Mouse (Mus musculus): Measurements from ENCODE around the gene Runx2. TPM values are rescaled to one million over a fixed set of nuclear protein-coding genes. Genes with fewer than 3 reads are reported as not detected.

Runx2 gene
- polyA plus RNA-seq, 1 experiment from 2014 or later: 4.0 TPM

GRCm38 (mm10) chr17:44618175-44618574 is 196.4 kb downstream of the Runx2 start:
- WGBS: 27% methylated on average over 10 of the region's 10 CpGs
- Histone ChIP-seq H3K9ac (ENCODE audit: low read depth, low read length) (no peak overlapping the region), H3K4me2 (ENCODE audit: low read length) (peak overlapping the region; percentile 44), H3K4me3 (replicated peaks; ENCODE audit: low read depth, low read length) (no peak overlapping the region), H3K27ac (peak overlapping the region; percentile 60), H3K9me3 (replicated peaks; ENCODE audit: low read length) (no peaks in the 10 kb centered on the region), H3K4me1 (replicated peaks; ENCODE audit: insufficient read depth, low read length) (no peaks in the 10 kb centered on the region), H3K27me3 (ENCODE audit: insufficient read depth, low read length) (no peaks in the 10 kb centered on the region), H3K36me3 (ENCODE audit: insufficient read depth, low read length) (no peaks in the 10 kb centered on the region)
- no peak for TF ChIP-seq CTCF (IDR thresholded peaks at IDR 0.05; ENCODE audit: low read depth)
- no peak for ATAC-seq (replicated peaks; ENCODE audit: low FRiP score, low read depth)
- peak; percentile 79 for DNase-seq (ENCODE audit: low spot score)

GRCm38 (mm10) chr17:44617741-44618140 is 196.9 kb downstream of the Runx2 start:
- WGBS: 63% methylated on average over 2 of the region's 2 CpGs
- ATAC-seq (replicated peaks; ENCODE audit: low FRiP score, low read depth) (no peak), DNase-seq (ENCODE audit: low spot score) (no peak)
- H3K27me3 ChIP-seq (ENCODE audit: insufficient read depth, low read length): no peaks in the 10 kb centered on the region
- no peak overlapping the region for H3K4me3 ChIP-seq (replicated peaks; ENCODE audit: low read depth, low read length)
- peak overlapping the region; percentile 60 for H3K27ac ChIP-seq
- TF ChIP-seq CTCF (IDR thresholded peaks at IDR 0.05; ENCODE audit: low read depth): no peak
- no peaks in the 10 kb centered on the region for H3K36me3 ChIP-seq (ENCODE audit: insufficient read depth, low read length)
- no peaks in the 10 kb centered on the region for H3K4me1 ChIP-seq (replicated peaks; ENCODE audit: insufficient read depth, low read length)
- H3K9ac ChIP-seq (ENCODE audit: low read depth, low read length): no peak overlapping the region
- H3K4me2 ChIP-seq (ENCODE audit: low read length): no peak overlapping the region
- no peaks in the 10 kb centered on the region for H3K9me3 ChIP-seq (replicated peaks; ENCODE audit: low read length)

DNA sequence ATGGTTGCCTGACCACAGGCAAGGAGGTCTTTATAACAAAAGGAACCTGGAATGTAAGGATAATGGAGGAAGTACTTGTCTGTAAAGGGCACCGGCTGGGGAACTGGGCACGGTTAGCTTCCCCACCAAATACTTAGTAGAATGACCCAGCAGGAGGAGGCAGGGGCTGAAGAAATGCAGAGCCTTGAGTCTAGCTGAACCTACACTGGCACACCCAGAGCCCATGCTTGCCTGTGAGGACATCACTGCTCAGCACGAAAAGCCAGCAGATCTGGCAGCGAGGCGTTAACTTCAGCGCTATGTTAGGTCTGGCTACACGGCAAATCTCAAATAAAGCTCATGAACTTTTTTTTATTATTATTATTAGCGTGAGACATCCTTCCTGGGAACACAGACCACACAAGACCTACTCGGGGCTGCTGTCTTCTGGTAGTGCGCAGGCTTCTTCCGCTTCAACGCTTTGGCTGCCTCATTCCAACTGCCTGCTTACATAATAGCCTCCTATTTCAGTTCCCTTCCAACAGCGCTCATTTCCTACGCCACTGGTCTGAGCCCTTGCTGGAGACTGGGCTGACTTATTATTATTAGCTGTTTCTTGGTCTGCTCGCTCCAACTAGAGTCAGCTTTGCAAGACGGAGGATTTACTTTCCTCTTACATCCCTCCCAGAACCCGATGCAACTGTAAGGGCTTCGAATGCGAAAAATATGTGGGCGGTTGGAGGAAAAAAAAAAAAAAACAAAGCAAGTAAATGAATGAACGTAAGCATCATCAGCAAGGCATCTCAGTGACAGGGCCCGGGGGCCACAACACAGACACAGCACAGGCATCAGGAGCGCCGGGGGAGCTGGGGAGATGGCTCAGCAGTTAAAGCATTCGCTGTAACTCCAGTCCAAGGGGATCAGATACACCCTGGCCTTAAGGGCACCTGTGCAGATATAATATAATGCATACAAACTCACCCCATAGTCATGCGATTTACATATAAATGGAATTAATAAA is 200.6 kb downstream of the Runx2 start:
- H3K9ac ChIP-seq (ENCODE audit: low read depth, low read length): no peak overlapping the region
- H3K4me2 ChIP-seq (ENCODE audit: low read length): no peak overlapping the region
- H3K9me3 ChIP-seq (replicated peaks; ENCODE audit: low read length): no peaks in the 10 kb centered on the region
- peak; percentile 69 for DNase-seq (ENCODE audit: low spot score)
- TF ChIP-seq CTCF (IDR thresholded peaks at IDR 0.05; ENCODE audit: low read depth): no peak
- H3K27ac ChIP-seq: no peak overlapping the region
- H3K4me3 ChIP-seq (replicated peaks; ENCODE audit: low read depth, low read length): no peak overlapping the region
- H3K4me1 ChIP-seq (replicated peaks; ENCODE audit: insufficient read depth, low read length): no peaks in the 10 kb centered on the region
- H3K27me3 ChIP-seq (ENCODE audit: insufficient read depth, low read length): no peaks in the 10 kb centered on the region
- 52% methylated on average over 26 of the region's 26 CpGs for WGBS
- H3K36me3 ChIP-seq (ENCODE audit: insufficient read depth, low read length): no peaks in the 10 kb centered on the region
- ATAC-seq (replicated peaks; ENCODE audit: low FRiP score, low read depth): no peak

- Histone ChIP-seq H3K9me3 (replicated peaks; ENCODE audit: low read length) (no peaks in the 10 kb centered on the region), H3K9ac (ENCODE audit: low read depth, low read length) (no peak overlapping the region), H3K4me1 (replicated peaks; ENCODE audit: insufficient read depth, low read length) (no peaks in the 10 kb centered on the region), H3K4me2 (ENCODE audit: low read length) (no peak overlapping the region), H3K4me3 (replicated peaks; ENCODE audit: low read depth, low read length) (no peak overlapping the region), H3K27me3 (ENCODE audit: insufficient read depth, low read length) (no peaks in the 10 kb centered on the region), H3K36me3 (ENCODE audit: insufficient read depth, low read length) (no peaks in the 10 kb centered on the region), H3K27ac (no peak overlapping the region; the same call in 1 of the 2 replicates)
- 45% methylated on average over 8 of the region's 8 CpGs for WGBS
- DNase-seq (ENCODE audit: low spot score) (peak; percentile 43), ATAC-seq (replicated peaks; ENCODE audit: low FRiP score, low read depth) (no peak)
- no peak for TF ChIP-seq CTCF (IDR thresholded peaks at IDR 0.05; ENCODE audit: low read depth)
Measured at GRCm38 (mm10) chr17:44612641-44613040, 202.0 kb downstream of the Runx2 start.

DNA sequence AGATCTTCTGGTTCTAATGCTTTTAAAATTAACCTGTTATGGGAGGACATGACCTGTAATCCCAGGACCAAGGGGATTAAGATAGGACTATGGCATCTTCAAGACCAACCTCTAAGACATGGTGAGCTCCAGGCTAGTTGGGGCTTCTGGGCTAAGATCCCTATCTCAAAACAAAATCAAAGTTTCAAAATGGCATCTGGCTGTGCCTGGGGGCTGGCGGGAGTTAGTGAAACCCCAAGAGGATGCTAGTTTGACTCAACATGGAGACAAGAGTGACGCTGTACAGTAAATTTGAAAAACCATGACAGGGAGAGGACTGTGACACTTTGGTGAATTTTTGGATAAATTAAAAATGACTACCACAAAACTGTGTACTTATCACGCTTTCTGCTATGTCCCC is 202.6 kb downstream of the Runx2 start:
- 94% methylated on average over 3 of the region's 3 CpGs for WGBS
- Histone ChIP-seq H3K4me2 (ENCODE audit: low read length) (no peak overlapping the region), H3K9me3 (replicated peaks; ENCODE audit: low read length) (no peaks in the 10 kb centered on the region), H3K9ac (ENCODE audit: low read depth, low read length) (no peak overlapping the region), H3K4me1 (replicated peaks; ENCODE audit: insufficient read depth, low read length) (no peaks in the 10 kb centered on the region), H3K27ac (no peak overlapping the region), H3K27me3 (ENCODE audit: insufficient read depth, low read length) (no peaks in the 10 kb centered on the region), H3K36me3 (ENCODE audit: insufficient read depth, low read length) (no peaks in the 10 kb centered on the region), H3K4me3 (replicated peaks; ENCODE audit: low read depth, low read length) (no peak overlapping the region)
- TF ChIP-seq CTCF (IDR thresholded peaks at IDR 0.05; ENCODE audit: low read depth): no peak
- DNase-seq (ENCODE audit: low spot score) (no peak), ATAC-seq (replicated peaks; ENCODE audit: low FRiP score, low read depth) (no peak)

- Histone ChIP-seq H3K9me3 (replicated peaks; ENCODE audit: low read length) (no peaks in the 10 kb centered on the region), H3K36me3 (ENCODE audit: insufficient read depth, low read length) (no peaks in the 10 kb centered on the region), H3K4me1 (replicated peaks; ENCODE audit: insufficient read depth, low read length) (no peaks in the 10 kb centered on the region), H3K9ac (ENCODE audit: low read depth, low read length) (no peak overlapping the region), H3K4me2 (ENCODE audit: low read length) (no peak overlapping the region), H3K4me3 (replicated peaks; ENCODE audit: low read depth, low read length) (no peak overlapping the region), H3K27ac (no peak overlapping the region), H3K27me3 (ENCODE audit: insufficient read depth, low read length) (no peaks in the 10 kb centered on the region)
- no peak for ATAC-seq (replicated peaks; ENCODE audit: low FRiP score, low read depth)
- DNase-seq (ENCODE audit: low spot score): no peak
- no peak for TF ChIP-seq CTCF (IDR thresholded peaks at IDR 0.05; ENCODE audit: low read depth)
- 86% methylated on average over 4 of the region's 4 CpGs for WGBS
Measured at GRCm38 (mm10) chr17:44611543-44611942, 203.1 kb downstream of the Runx2 start.

Measured in kidney, postnatal 0 days (tissue).